Mouse (Mus musculus) cerebellum, adult 11-12 months (tissue): Measurements from ENCODE around the gene Klhl8.
A peak's percentile ranks its signal among the peaks of the same experiment; 100 is the strongest.

Source experiments
- DNase-seq: peaks from one replicate; pipeline ENCODE4 v3.0.0; 2022

Klhl8 gene

GRCm38 (mm10) chr5:103845418-103846153 lies 65.5 kb downstream of the Klhl8 start:
- peak; percentile 35 for DNase-seq

DNA sequence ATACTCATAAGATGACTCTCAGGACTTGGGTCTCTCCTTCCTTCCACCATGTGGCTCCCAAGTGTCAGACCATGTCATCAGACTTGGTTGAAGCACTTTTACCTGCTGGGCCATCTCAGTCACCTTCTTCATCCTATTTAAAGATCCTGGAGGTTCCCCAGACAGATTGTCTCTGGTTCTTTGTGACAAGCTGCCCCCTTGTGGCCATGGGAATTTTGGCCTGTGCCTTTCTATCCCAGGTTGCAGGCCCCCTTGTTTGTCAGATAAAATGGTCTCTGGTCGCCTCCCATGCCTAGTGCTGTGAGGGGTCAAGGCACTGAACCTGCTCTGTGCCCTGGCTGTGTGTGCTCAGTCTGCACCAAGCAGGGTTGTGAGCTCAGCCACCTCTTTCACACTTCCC lies 67.1 kb downstream of the Klhl8 start:
- DNase-seq, result no peak

DNA sequence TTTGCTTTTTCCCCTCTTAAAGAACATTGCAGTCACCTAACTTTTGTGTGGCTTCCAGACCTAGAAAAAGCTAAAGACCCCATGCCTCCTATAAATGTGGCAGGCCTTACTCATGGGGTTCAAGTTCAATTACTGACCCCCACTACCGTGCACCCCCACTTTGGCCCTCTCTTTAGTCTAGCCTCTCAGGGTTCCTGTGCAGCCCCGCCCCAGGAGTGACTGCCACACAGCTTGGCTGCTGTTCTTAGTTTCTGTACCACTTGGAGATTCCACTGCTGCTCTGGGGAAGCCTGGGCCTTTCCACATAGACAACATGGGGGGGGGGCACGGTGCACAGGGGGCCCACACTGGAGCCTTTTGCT lies 71.8 kb downstream of the Klhl8 start:
- no peak for DNase-seq

- DNase-seq, result no peak
Observed at GRCm38 (mm10) chr5:103838550-103839264, 72.4 kb downstream of the Klhl8 start.

GRCm38 (mm10) chr5:103836148-103836784 lies 74.8 kb downstream of the Klhl8 start:
- DNase-seq, result no peak

DNA sequence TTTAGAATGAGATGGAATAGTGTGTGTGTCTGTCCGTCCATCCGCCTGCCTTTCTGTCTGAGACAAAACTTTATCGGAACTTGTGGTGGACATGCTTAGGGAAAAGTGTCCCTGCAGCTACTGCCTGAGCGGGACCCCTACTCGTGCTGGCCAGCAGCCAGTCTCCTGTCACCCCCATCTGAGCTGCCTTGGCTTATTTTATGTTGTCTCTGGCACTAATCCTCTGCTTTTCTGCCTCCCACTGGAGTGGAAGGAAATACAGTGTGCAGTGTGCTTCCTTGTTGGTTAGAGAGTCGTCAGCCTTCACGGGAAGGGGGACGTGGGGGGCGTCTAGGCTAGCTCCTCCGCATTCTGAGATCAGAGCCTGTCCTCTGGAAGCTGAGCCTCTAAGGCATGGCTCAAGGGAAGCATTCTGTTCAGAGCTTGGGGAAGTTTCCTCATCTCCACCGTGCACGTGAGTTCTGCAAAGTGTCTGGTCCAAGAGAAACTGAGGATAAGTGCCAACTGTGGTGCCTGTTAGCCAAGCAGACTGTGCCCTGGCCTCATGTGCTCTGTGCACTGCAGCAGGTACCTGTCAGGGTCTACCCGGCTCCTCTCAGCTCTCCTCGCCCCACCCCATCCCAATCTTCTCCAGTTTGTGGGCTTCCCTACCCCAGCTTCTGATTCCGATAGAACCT lies 75.5 kb downstream of the Klhl8 start:
- DNase-seq, result no peak

GRCm38 (mm10) chr5:103830886-103831285 lies 80.2 kb downstream of the Klhl8 start:
- DNase-seq, result no peak

GRCm38 (mm10) chr5:103829158-103829557 lies 81.9 kb downstream of the Klhl8 start:
- DNase-seq, result no peak

DNA sequence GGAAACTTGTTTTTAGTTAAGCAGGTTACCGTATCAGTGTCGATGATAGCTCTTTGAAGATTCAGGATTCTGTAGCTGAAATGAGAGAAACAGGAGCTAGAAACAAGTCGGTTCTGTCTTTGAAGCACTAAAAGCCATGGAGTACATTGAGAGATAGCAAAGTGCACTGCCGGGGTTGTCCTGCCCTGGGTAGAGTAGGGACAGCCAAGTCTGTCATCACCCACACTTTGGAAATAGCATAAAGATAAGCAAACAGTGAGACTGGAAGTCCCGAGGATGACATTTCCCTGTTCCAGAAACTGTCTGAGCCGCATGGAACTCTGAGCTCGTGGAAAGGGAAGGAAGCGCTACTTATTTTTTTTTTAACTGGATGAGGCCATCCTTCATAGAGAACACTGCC lies 82.3 kb downstream of the Klhl8 start:
- DNase-seq, result no peak

DNA sequence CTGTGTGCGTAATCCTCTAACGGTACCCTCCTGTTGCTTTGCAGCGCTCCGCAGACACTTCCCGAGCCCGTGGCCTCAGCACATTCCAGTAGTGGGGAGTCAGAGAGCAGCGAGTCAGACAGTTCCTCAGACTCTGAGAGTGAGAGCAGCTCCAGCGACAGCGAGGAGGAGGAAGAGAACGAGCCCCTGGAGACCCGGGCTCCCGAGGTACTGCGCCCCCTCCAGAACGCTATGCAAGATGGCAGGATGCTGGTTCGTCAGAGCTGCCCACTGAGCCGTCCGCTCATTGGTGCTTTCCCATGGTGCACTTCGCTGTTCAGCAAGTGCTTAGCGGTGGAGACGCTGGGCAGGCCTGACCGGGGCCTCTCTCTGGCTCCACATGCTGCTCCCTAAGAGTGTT lies 82.8 kb downstream of the Klhl8 start:
- no peak for DNase-seq

- DNase-seq, result no peak
Observed at GRCm38 (mm10) chr5:103822949-103823348, 88.1 kb downstream of the Klhl8 start.

DNA sequence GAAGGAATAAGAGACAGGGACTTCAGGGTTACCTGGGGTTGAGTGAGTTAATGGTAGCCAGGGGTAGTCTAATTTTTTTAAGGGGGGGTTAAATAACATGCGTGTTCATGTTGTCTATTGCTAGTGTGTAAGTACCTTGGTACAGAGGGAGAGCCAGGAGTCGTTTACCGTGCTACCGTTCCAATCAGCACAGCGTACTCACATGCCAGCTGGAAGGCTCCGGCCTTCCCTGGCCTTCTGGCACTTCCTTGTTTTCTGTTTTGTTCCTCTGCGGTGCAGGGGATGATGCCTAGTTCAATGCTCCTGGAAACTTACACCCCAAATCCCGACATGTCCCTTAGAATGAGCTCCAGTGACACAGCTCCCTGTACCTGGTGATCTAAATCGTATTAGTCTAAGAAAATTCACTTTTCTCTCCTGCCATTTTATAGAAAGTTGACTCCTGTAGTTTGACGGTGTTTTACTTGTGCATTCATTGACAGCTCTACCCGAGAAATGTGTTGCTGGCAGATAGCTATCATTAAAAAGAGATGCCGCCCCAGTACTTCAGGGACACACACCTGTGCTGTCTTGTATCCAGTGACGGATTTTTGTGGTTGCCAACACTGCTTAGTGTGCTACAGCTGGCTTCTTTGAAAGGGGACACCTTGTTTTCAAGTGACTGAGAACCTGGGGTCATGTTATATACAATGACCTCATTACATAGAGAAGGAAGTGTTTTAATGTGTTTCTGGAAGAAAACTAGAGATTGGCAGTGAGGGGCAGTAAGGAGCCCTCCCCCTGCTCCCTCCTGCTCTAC lies 89.4 kb downstream of the Klhl8 start:
- DNase-seq, result no peak

DNA sequence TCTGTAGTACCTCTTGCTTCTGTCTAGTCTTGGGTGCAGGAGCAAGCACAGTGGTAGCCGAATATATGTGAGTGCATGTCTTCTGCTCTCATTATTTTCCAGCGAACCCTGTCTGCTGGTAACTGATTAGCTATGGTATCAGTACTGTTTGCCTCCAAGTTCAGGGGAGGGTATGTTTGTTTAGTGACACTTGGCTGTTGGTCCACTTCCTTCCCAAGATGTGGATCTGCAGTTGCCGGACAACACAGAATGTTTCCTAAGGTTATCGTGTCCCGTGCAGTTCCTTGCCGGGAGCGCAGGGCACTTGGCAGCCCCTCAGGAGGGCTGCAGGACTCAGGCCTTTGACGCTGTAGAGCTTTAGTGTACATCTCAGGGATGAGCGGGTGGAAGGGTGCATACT lies 90.0 kb downstream of the Klhl8 start:
- DNase-seq, result no peak

DNA sequence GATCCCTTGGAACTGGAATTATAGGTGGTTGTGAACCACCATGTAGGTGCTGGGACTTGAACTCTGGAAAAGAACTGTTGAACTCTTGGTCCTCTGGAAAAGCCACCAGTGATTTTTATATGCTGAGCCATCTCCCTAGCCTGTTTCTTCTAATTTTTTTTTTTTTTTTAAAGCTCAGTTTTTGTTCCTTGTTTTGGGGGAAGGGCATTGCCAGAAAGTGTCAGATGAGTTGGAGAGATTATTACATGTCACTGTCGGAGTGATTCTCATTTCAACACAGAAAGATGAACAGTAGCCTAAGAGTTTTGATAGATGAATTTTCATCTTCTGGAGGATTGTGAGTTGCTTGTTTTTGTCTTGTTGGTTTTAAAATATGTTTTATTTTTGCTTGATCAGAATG lies 91.4 kb downstream of the Klhl8 start:
- DNase-seq, result no peak

GRCm38 (mm10) chr5:103818602-103819001 lies 92.5 kb downstream of the Klhl8 start:
- DNase-seq, result no peak

DNA sequence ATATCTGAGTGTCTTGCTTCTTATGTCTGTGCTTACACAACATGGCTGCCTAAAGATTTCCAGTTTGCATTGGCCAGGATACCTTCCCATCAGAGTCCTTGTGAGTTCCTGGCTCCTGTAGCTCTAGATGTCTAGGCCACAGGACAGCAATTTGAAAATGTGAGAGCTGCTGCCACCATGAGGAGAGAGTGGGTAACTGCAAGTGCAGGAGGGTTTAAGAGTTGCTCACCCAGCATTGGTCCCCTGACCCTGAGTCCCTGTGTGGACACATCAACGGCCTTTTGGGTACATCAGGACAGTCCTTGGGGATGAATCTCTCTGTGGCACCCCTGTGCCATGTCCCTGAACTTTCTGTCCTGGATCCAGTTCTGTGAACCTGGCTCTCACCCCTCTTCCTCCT lies 93.3 kb downstream of the Klhl8 start:
- DNase-seq, result peak; percentile 78

GRCm38 (mm10) chr5:103816718-103817117 lies 94.3 kb downstream of the Klhl8 start:
- no peak for DNase-seq

DNA sequence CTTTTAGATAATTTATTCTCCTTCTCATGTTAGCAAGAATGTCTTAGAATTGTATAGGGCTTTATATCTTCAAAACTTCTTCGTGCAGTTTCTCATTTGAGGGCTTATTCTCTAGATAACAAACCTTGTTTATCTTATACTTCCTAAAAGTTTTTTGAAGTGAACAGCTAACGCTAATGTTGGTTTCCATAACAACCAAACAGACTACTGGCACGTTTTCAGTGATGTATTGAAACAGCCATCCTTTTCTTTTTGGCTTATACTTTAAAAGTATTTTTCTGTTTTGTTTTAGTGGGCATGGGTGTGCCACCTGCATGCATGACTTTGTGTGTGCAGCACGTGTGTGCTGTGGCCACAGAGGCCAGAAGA lies 95.8 kb downstream of the Klhl8 start:
- DNase-seq, result no peak

GRCm38 (mm10) chr5:103814551-103815248 lies 96.4 kb downstream of the Klhl8 start:
- DNase-seq, result no peak

DNA sequence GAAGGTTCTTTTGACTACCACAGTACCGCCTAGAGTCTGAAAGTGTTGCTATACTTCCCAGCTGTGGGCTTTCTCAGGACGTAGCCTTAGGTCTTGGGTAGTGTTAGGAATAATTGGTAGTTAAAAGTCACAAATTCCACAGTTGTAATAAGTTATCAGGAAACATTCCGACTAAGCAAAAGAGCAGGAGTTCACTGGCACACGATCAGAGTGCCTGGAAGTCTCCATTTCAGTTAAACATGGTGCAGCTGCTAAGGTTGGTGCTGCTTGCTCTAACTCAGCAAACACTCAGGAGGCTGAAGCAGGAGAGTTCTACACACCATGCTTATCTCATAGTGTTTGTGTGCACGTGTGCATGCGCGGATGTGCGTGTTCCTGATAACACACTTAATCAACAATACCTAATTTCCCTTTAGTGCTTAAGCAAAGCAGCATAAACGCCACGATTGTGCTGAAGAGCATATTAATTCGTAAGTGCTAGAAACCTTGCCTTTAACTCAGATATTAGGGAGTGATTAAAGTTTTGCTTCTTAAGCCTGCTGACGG lies 97.0 kb downstream of the Klhl8 start:
- DNase-seq, result no peak

DNA sequence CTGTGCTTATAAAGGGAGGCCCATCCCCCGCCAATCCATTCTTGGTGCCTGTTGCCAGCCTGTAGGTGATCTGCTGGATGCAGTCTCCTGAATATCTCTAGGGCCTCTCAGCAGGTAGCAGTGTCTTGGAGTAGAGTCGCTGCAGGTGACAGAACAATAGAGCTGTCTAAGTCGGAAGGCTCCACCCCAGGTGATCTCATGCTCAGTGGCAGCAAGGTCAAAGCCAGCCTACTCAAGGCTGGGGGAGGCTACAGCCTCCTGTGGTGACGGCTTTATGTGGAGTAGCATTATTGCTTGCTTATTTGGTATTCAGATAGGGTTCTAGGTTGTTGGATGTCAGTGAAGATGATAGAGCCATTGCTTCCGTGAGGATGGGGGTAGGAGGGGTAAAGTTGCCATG lies 97.8 kb downstream of the Klhl8 start:
- DNase-seq, result no peak
